Mouse (Mus musculus) C2C12 (cell line): ENCODE results near the gene Flna. TPM values are rescaled to one million over a fixed set of nuclear protein-coding genes. Genes with fewer than 3 reads are reported as not detected.
A peak's percentile ranks its signal among the peaks of the same experiment; 100 is the strongest.
"Not testable (repeated sequence)": the region's sequence is repeated elsewhere in the genome, so short reads cannot be mapped to it uniquely, and the experiment has no call there.

Experiments used
- H3K27me3 ChIP-seq: one replicate; pipeline ENCODE4 v1.6.1; 2011; ENCODE audit not compliant: control insufficient read depth, insufficient read depth, insufficient read length
- H3K36me3 ChIP-seq: one replicate; pipeline ENCODE4 v1.6.1; 2011; ENCODE audit not compliant: control insufficient read depth, insufficient read depth
- H3K4me3 ChIP-seq: one replicate; pipeline ENCODE4 v1.5.1; 2011; ENCODE audit warnings: mild to moderate bottlenecking, control low read depth; ENCODE audit not compliant: poor library complexity, insufficient read depth, severe bottlenecking
- H3K79me2 ChIP-seq: one replicate; pipeline ENCODE4 v1.6.1; 2011; ENCODE audit not compliant: control insufficient read depth, insufficient read depth
- H3K79me3 ChIP-seq: one replicate; pipeline ENCODE4 v1.6.1; 2011; ENCODE audit warnings: low read depth, control low read depth
- H3ac ChIP-seq: one replicate; pipeline ENCODE3; 2011; ENCODE audit warnings: low read depth; ENCODE audit not compliant: control insufficient read depth, insufficient read length
- CEBPB ChIP-seq: IDR thresholded peaks from one replicate; pipeline ENCODE4 v1.6.1; 2011; ENCODE audit warnings: low read depth, mild to moderate bottlenecking, control low read depth, moderate library complexity
- CTCF ChIP-seq: IDR thresholded peaks from one replicate; pipeline ENCODE4 v1.5.1; 2011; ENCODE audit not compliant: control insufficient read depth, insufficient read depth, insufficient read length
- FOSL1 ChIP-seq: IDR thresholded peaks from one replicate; pipeline ENCODE4 v1.8.0; 2011; ENCODE audit warnings: mild to moderate bottlenecking, low read length; ENCODE audit not compliant: poor library complexity, insufficient read depth, severe bottlenecking
- MAX ChIP-seq: IDR thresholded peaks from one replicate; pipeline ENCODE4 v1.6.1; 2011; ENCODE audit warnings: mild to moderate bottlenecking, control low read depth
- MYOD1 ChIP-seq: IDR thresholded peaks from one replicate; pipeline ENCODE4 v1.6.1; 2011; ENCODE audit warnings: low read depth; ENCODE audit not compliant: control insufficient read depth, insufficient read length
- MYOG ChIP-seq: IDR thresholded peaks from one replicate; pipeline ENCODE4 v1.6.1; 2011; ENCODE audit not compliant: control insufficient read depth, insufficient read length; ENCODE audit errors: extremely low read depth
- USF1 ChIP-seq: IDR thresholded peaks from one replicate; pipeline ENCODE4 v1.6.1; 2011; ENCODE audit warnings: low read depth, mild to moderate bottlenecking, control low read depth, moderate library complexity
- microRNA-seq: library from miRNA; unstranded; fragments of <30 nt; microRNA quantifications from one replicate; pipeline ENCODE4, GENCODE M21; 2019; ENCODE audit warnings: borderline microRNAs expressed
- polyA plus RNA-seq: library from polyadenylated mRNA; unstranded; fragments of >200 nt; fragmentation: generic; extraction: Trizol; gene quantifications from one replicate; pipeline ENCODE4 v1.2.1, GENCODE M21; 2012; ENCODE audit warnings: missing spikeins

The Flna gene
- polyA plus RNA-seq, 1 experiment: 1,024 TPM

DNA sequence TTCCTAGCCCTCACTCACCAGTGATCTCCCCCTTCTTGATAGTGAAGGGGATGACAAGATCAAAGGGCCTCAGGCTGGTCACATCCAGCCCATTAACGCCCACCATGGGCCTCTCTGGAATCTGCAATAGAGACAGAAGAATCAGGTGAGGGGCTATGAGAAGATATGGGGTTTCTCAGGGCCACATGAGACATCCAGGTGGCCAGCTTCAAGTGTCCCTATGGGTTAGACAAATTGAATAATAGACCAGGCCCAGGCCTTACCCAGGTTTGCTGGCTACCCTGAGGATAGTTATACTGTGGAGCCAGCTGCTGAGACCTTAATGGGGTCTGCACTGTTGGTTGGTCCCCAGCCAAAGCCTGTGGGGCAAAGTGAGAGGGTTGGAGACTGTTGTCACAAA, 19.6 kb downstream of the Flna start:
- Histone ChIP-seq H3K4me3 (no peak overlapping the region), H3K79me3 (peaks cover 8% of the 10 kb centered on the region), H3ac (no peak overlapping the region), H3K79me2 (peaks cover 28% of the 10 kb centered on the region), H3K27me3 (no peaks in the 10 kb centered on the region), H3K36me3 (peaks cover 94% of the 10 kb centered on the region)
- TF ChIP-seq MYOG (no peak), CEBPB (no peak), CTCF (no peak), USF1 (no peak), FOSL1 (no peak)

GRCm38 (mm10) chrX:74220099-74220498, 29.5 kb downstream of the Flna start:
- H3K79me3 ChIP-seq, H3ac ChIP-seq, H3K79me2 ChIP-seq, H3K4me3 ChIP-seq, H3K27me3 ChIP-seq: not testable (repeated sequence)
- peaks cover 29% of the 10 kb centered on the region for H3K36me3 ChIP-seq

DNA sequence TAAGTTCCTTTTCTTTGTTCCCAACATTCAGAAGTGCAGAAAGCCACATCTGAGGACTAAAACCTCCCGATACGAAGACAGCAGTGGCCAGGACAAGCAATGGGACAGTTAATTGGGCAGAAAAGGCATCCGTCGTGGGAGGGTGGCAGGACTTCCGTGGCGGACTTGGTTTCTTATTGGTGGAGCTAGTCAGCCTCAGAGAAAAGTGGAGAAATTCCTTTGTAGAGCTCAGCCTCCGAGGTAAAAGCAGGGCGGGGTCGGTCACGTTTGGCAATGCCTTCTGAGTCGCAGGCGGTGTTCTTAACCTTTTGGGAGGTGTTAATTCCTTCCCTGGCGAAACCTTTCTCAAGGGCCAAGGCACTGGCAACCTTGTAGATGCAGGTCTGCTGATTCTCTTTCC, 30.2 kb downstream of the Flna start:
- Histone ChIP-seq H3K79me2 (no peaks in the 10 kb centered on the region), H3K79me3 (no peaks in the 10 kb centered on the region), H3K4me3 (no peak overlapping the region), H3ac (no peak overlapping the region), H3K36me3 (peaks cover 22% of the 10 kb centered on the region), H3K27me3 (no peaks in the 10 kb centered on the region)
- TF ChIP-seq MYOG: no peak
- TF ChIP-seq CTCF: no peak
- no peak for TF ChIP-seq MAX
- no peak for TF ChIP-seq USF1
- no peak for TF ChIP-seq FOSL1
- TF ChIP-seq MYOD1: no peak
- no peak for TF ChIP-seq CEBPB

DNA sequence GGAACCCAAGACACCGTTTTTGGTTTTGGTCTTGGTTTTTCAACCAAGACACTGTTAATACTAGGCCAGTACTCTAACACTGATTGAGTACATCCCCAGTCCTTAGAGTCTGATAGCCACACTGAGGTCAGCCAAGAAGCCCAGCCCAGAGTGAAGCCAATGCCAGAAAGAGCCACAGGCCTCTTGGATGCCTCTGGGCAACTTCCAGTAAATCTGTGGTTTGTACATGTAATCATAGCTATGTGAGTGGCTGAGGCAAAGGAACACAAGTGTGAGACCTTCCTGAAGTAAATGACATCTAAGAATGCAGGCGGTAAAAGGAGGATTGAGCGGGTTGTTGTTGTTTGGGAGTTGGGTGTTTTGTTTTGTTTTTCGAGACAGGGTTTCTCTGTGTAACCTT, 31.1 kb downstream of the Flna start:
- Histone ChIP-seq H3K79me2 (no peaks in the 10 kb centered on the region), H3K36me3 (peaks cover 13% of the 10 kb centered on the region), H3K27me3 (no peaks in the 10 kb centered on the region), H3ac (no peak overlapping the region), H3K4me3 (no peak overlapping the region), H3K79me3 (no peaks in the 10 kb centered on the region)
- TF ChIP-seq MAX (no peak), MYOD1 (no peak), USF1 (no peak), FOSL1 (no peak), CEBPB (no peak), CTCF (no peak), MYOG (no peak)

GRCm38 (mm10) chrX:74203556-74203955, 46.1 kb downstream of the Flna start:
- Histone ChIP-seq H3K79me2 (no peaks in the 10 kb centered on the region), H3K27me3 (no peaks in the 10 kb centered on the region), H3K4me3 (no peak overlapping the region), H3K36me3 (no peaks in the 10 kb centered on the region), H3K79me3 (no peaks in the 10 kb centered on the region), H3ac (no peak overlapping the region)
- TF ChIP-seq CTCF (no peak), MYOG (no peak), USF1 (no peak), MYOD1 (no peak), FOSL1 (no peak), MAX (no peak), CEBPB (no peak)

- no peaks in the 10 kb centered on the region for H3K79me2 ChIP-seq
- no peak within 1 kb of the TSS for H3K4me3 ChIP-seq
- TF ChIP-seq MYOG (no peak), MAX (no peak), CTCF (no peak), MYOD1 (no peak), FOSL1 (no peak), CEBPB (no peak), USF1 (no peak)
- no peak within 1 kb of the TSS for H3ac ChIP-seq
- no peaks in the 10 kb centered on the region for H3K36me3 ChIP-seq
- peaks cover 5% of the 10 kb centered on the region for H3K27me3 ChIP-seq
- H3K79me3 ChIP-seq: no peaks in the 10 kb centered on the region
These were observed 72.7 kb downstream of the Flna start, which contains the start of gene Tktl1 for GRCm38 (mm10) chrX:74176959-74177358. Gene Tktl1, plus strand, starts transcription at chrX:74177259.

Small RNA genes lying within 50 kb of the gene (microRNA-seq; reads per million reads assigned to microRNA genes)
- 1.1 reads per million, percentile 24 among the genes with 10 or more reads in this experiment for gene Mir7091

Other genes starting within 250 kb of the Flna start
- gene Irak1, start 225.9 kb downstream of the Flna start, polyA plus RNA-seq: 33.9 TPM
- 0.07 TPM for gene Opn1mw, start 122.4 kb downstream of the Flna start, polyA plus RNA-seq
- 7.0 TPM for gene Mecp2, start 114.5 kb downstream of the Flna start, polyA plus RNA-seq
- gene Tex28, start 82.0 kb downstream of the Flna start, polyA plus RNA-seq: not detected
- gene Tktl1, start 72.6 kb downstream of the Flna start, polyA plus RNA-seq: 0.01 TPM
- 172 TPM for gene Emd, start 4.9 kb upstream of the Flna start, polyA plus RNA-seq
- 3,196 TPM for gene Rpl10, start 21.0 kb upstream of the Flna start, polyA plus RNA-seq
- 18.1 TPM for gene Taz, start 32.1 kb upstream of the Flna start, polyA plus RNA-seq
- gene Dnase1l1, start 32.5 kb upstream of the Flna start, polyA plus RNA-seq: 13.9 TPM
- 120 TPM for gene Atp6ap1, start 47.3 kb upstream of the Flna start, polyA plus RNA-seq
- gene Gdi1, start 55.2 kb upstream of the Flna start, polyA plus RNA-seq: 95.2 TPM
- 45.4 TPM for gene Fam50a, start 63.2 kb upstream of the Flna start, polyA plus RNA-seq
- 7.9 TPM for gene Plxna3, start 79.2 kb upstream of the Flna start, polyA plus RNA-seq
- gene Lage3, start 103.8 kb upstream of the Flna start, polyA plus RNA-seq: 68.7 TPM
- 60.7 TPM for gene Ubl4a, start 123.4 kb upstream of the Flna start, polyA plus RNA-seq
- 18.5 TPM for gene Slc10a3, start 123.5 kb upstream of the Flna start, polyA plus RNA-seq
- gene Fam3a, start 143.5 kb upstream of the Flna start, polyA plus RNA-seq: 11.5 TPM
- gene Ikbkg, start 143.5 kb upstream of the Flna start, polyA plus RNA-seq: 37.1 TPM
- gene G6pdx, start 179.4 kb upstream of the Flna start, polyA plus RNA-seq: 148 TPM
- gene Gm6880, start 231.6 kb upstream of the Flna start, polyA plus RNA-seq: not detected